Mouse (Mus musculus) C2C12 (cell line): ENCODE measurements around the gene Rhbdd2.

ENCODE experiments used
- CTCF ChIP-seq: IDR thresholded peaks from one replicate; pipeline ENCODE4 v1.5.1; 2011; ENCODE audit not compliant: control insufficient read depth, insufficient read depth, insufficient read length
- USF1 ChIP-seq: IDR thresholded peaks from one replicate; pipeline ENCODE4 v1.6.1; 2011; ENCODE audit warnings: low read depth, mild to moderate bottlenecking, control low read depth, moderate library complexity

DNA sequence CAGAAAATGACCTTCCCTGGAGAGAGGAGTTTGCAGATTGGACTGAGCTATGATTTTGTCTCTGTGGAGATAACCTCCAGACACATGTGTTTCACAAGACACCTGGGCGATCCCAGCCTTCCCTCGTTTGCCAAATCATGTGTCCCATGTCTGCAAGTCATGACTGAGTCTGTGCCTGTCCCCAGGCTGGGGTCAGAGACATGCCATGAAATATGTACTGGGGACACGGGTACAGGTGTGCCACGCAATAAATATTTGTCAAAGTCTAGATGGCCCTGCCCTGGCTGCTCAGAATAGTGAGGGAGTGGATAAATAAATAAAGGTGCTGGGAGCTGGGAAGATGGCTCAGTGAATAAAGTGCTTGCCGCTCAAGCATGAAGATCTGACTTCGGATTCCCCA is 13.6 kb downstream of the Rhbdd2 start:
- TF ChIP-seq USF1 (no peak), CTCF (no peak)
